Mouse (Mus musculus) right cerebral cortex, adult 18-20 months (tissue): ENCODE data around the gene Atp2a3.

ENCODE experiments used
- DNase-seq: peaks from one replicate; pipeline ENCODE4 v3.0.0; 2022; ENCODE audit warnings: mixed read lengths

Atp2a3 gene

GRCm38 (mm10) chr11:72961072-72961980, at the start of gene Atp2a3:
Atp2a3 (plus strand) TSS chr11:72961169.
- DNase-seq = no peak

- no peak for DNase-seq
These were observed 43.5 kb upstream of the Atp2a3 start for GRCm38 (mm10) chr11:72917299-72917996.

GRCm38 (mm10) chr11:72923116-72923515, 37.9 kb upstream of the Atp2a3 start:
- no peak for DNase-seq

GRCm38 (mm10) chr11:72924458-72924857, 36.5 kb upstream of the Atp2a3 start:
- no peak for DNase-seq

GRCm38 (mm10) chr11:72925067-72925466, 35.9 kb upstream of the Atp2a3 start:
- peak; percentile 18 for DNase-seq

- DNase-seq = no peak
These were observed 34.6 kb upstream of the Atp2a3 start for GRCm38 (mm10) chr11:72926226-72926890.

- DNase-seq = no peak
These were observed 32.5 kb upstream of the Atp2a3 start for GRCm38 (mm10) chr11:72928516-72928915.

- no peak for DNase-seq
These were observed 20.5 kb upstream of the Atp2a3 start for GRCm38 (mm10) chr11:72940208-72941143.

GRCm38 (mm10) chr11:72944996-72945793, 15.8 kb upstream of the Atp2a3 start:
- no peak for DNase-seq

GRCm38 (mm10) chr11:72945875-72946559, 15.0 kb upstream of the Atp2a3 start:
- DNase-seq = no peak

- DNase-seq = no peak
These were observed 14.3 kb upstream of the Atp2a3 start for GRCm38 (mm10) chr11:72946560-72947119.

- DNase-seq = no peak
These were observed 13.1 kb upstream of the Atp2a3 start for GRCm38 (mm10) chr11:72947840-72948239.

- no peak for DNase-seq
These were observed 12.7 kb upstream of the Atp2a3 start for GRCm38 (mm10) chr11:72948254-72948653.

GRCm38 (mm10) chr11:72951137-72952000, 9.6 kb upstream of the Atp2a3 start:
- no peak for DNase-seq

GRCm38 (mm10) chr11:72952226-72952625, 8.7 kb upstream of the Atp2a3 start:
- no peak for DNase-seq

GRCm38 (mm10) chr11:72952697-72953096, 8.3 kb upstream of the Atp2a3 start:
- DNase-seq = no peak

- no peak for DNase-seq
These were observed 7.9 kb upstream of the Atp2a3 start for GRCm38 (mm10) chr11:72953116-72953439.

- DNase-seq = no peak
These were observed 7.4 kb upstream of the Atp2a3 start for GRCm38 (mm10) chr11:72953440-72954151.

- DNase-seq = no peak
These were observed 6.8 kb upstream of the Atp2a3 start for GRCm38 (mm10) chr11:72954216-72954615.
